Mouse (Mus musculus): ENCODE data around the gene Gm17324.

GRCm38 (mm10) chr9:78429551-78429950 lies 19.0 kb downstream of the Gm17324 start:
- TF ChIP-seq EP300 (IDR thresholded peaks at IDR 0.05; ENCODE audit: low read depth) (no peak), CTCF (IDR thresholded peaks at IDR 0.05; ENCODE audit: low read depth) (no peak)

All from heart, postnatal 0 days (tissue).